8 mouse cellular contexts compared by ENCODE assay signal in the genomic region with DNA sequence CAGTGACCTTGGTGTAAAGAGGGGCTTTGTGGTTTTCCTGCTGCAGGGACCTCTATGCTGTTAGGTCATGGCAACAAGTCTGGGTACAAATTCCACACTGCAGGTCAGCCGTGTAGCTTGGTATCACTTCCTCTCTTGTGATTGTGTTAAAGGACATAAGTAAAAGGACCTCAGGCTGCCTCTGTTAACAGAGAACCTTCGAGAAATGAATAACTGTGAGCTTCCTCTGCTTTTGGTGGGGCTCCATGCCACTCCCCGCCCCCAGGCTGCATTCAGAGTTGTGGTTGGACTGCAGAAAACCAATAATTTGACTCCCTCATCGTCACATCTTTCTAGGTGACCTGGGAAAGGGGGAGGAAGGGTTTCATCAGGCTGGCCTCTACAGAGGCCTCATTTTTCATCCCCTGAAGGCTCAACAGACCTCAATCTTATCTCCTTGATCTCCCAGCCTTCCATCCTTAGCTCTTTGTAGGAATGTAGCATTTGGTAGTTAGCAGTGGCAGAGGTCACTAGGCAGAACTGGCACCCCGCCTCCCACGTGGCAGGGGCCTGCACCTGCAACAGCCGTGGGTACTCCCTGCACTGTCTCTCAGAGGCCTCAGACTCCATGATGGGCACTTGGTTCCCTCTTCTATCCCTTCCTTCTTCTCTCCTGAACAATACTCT. TPM values are rescaled to one million over a fixed set of nuclear protein-coding genes. Genes with fewer than 3 reads are reported as not detected.
DNase-seq lines count a peak whose midpoint lies in the region; ATAC-seq and TF ChIP-seq lines count a peak whose summit lies in the region.

No protein-coding gene starts in this region.

- ATAC-seq in heart, embryonic 13.5 days (ENCODE audit: extremely low read depth, insufficient number of reproducible peaks, low FRiP score, low TSS enrichment), result no peak
- ATAC-seq in embryonic facial prominence, embryonic 15.5 days (ENCODE audit: insufficient number of reproducible peaks, low FRiP score, low TSS enrichment, low read depth), result no peak
- ATAC-seq in lung, embryonic 16.5 days (ENCODE audit: low read depth), result no peak
- ATAC-seq in stomach, embryonic 16.5 days (ENCODE audit: insufficient read depth, low FRiP score), result no peak

- DNase-seq in heart, postnatal 4 days, result no peak
- DNase-seq in kidney, adult 2 months, result peak; percentile 67
- DNase-seq in right cerebral cortex, postnatal 14 days, result no peak
- DNase-seq in cerebellum, postnatal 14 days, result no peak

- H3K9me3 ChIP-seq in heart, embryonic 13.5 days, result no peaks in the 10 kb centered on the region
- H3K9me3 ChIP-seq in embryonic facial prominence, embryonic 15.5 days (replicated peaks), result no peaks in the 10 kb centered on the region
- no peaks in the 10 kb centered on the region for H3K9me3 ChIP-seq in lung, embryonic 16.5 days (ENCODE audit: control insufficient read depth, low read length)
- H3K9me3 ChIP-seq in stomach, embryonic 16.5 days (replicated peaks; ENCODE audit: control insufficient read depth, low read length), result no peaks in the 10 kb centered on the region

- peak overlapping the region; percentile 67 for H3K4me3 ChIP-seq in heart, embryonic 13.5 days
- H3K4me3 ChIP-seq in embryonic facial prominence, embryonic 15.5 days (replicated peaks), result peak overlapping the region; percentile 68
- H3K4me3 ChIP-seq in kidney, adult 2 months (ENCODE audit: insufficient read depth, low read depth, low read length), result peak overlapping the region; percentile 68
- H3K4me3 ChIP-seq in lung, embryonic 16.5 days (ENCODE audit: low read length), result peak overlapping the region; percentile 64
- peak overlapping the region; percentile 76 for H3K4me3 ChIP-seq in stomach, embryonic 16.5 days (replicated peaks; ENCODE audit: low read length)

- no peak overlapping the region for H3K27ac ChIP-seq in heart, embryonic 13.5 days (replicated peaks)
- no peak overlapping the region for H3K27ac ChIP-seq in embryonic facial prominence, embryonic 15.5 days (replicated peaks)
- peak overlapping the region; percentile 84 for H3K27ac ChIP-seq in kidney, adult 2 months (ENCODE audit: insufficient read depth, low read depth, low read length)
- no peak overlapping the region for H3K27ac ChIP-seq in lung, embryonic 16.5 days (ENCODE audit: low read length)
- no peak overlapping the region for H3K27ac ChIP-seq in stomach, embryonic 16.5 days (ENCODE audit: low read length)

- TF ChIP-seq POLR2A in kidney, adult 2 months (IDR thresholded peaks at IDR 0.05; ENCODE audit: low read depth, low read length), result no peak

- WGBS in heart, embryonic 13.5 days, result 64% methylated on average over 7 of the region's 7 CpGs
- 66% methylated on average over 7 of the region's 7 CpGs for WGBS in embryonic facial prominence, embryonic 15.5 days
- 28% methylated on average over 7 of the region's 7 CpGs for WGBS in kidney, adult 2 months
- WGBS in lung, embryonic 16.5 days, result 60% methylated on average over 7 of the region's 7 CpGs
- WGBS in stomach, embryonic 16.5 days, result 57% methylated on average over 7 of the region's 7 CpGs

- H3K4me1 ChIP-seq in heart, embryonic 13.5 days, result peaks cover 29% of the 10 kb centered on the region
- H3K4me1 ChIP-seq in embryonic facial prominence, embryonic 15.5 days, result peaks cover 23% of the 10 kb centered on the region
- H3K4me1 ChIP-seq in kidney, adult 2 months (ENCODE audit: control insufficient read depth, insufficient read depth, low read length), result peaks cover 13% of the 10 kb centered on the region
- peaks cover 10% of the 10 kb centered on the region for H3K4me1 ChIP-seq in lung, embryonic 16.5 days (replicated peaks; ENCODE audit: control insufficient read depth, insufficient read depth, low read length)
- H3K4me1 ChIP-seq in stomach, embryonic 16.5 days (ENCODE audit: control insufficient read depth, insufficient read depth, low read length), result peaks cover 12% of the 10 kb centered on the region

- no peak for TF ChIP-seq CTCF in kidney, adult 2 months (conservative IDR thresholded peaks at IDR 0.05; ENCODE audit: insufficient read depth, insufficient read length, low read depth, low read length)

- peaks cover 24% of the 10 kb centered on the region for H3K36me3 ChIP-seq in heart, embryonic 13.5 days
- H3K36me3 ChIP-seq in embryonic facial prominence, embryonic 15.5 days, result peaks cover 24% of the 10 kb centered on the region
- no peaks in the 10 kb centered on the region for H3K36me3 ChIP-seq in kidney, adult 2 months (ENCODE audit: control insufficient read depth, insufficient read depth, low read length)
- 0 out of 2 replicates have a peak, but pooled peaks cover 1% of the 10 kb centered on the region for H3K36me3 ChIP-seq in lung, embryonic 16.5 days (ENCODE audit: control insufficient read depth, insufficient read depth, low read length)
- H3K36me3 ChIP-seq in stomach, embryonic 16.5 days (ENCODE audit: control insufficient read depth, insufficient read depth, low read length), result no peaks in the 10 kb centered on the region

- H3K27me3 ChIP-seq in heart, embryonic 13.5 days (replicated peaks), result no peaks in the 10 kb centered on the region
- no peaks in the 10 kb centered on the region for H3K27me3 ChIP-seq in embryonic facial prominence, embryonic 15.5 days
- no peaks in the 10 kb centered on the region for H3K27me3 ChIP-seq in kidney, adult 2 months (replicated peaks; ENCODE audit: control insufficient read depth, insufficient read depth, low read length)
- H3K27me3 ChIP-seq in lung, embryonic 16.5 days (ENCODE audit: control insufficient read depth, insufficient read depth, low read depth, low read length), result no peaks in the 10 kb centered on the region
- no peaks in the 10 kb centered on the region for H3K27me3 ChIP-seq in stomach, embryonic 16.5 days (ENCODE audit: control insufficient read depth, insufficient read depth, low read length)

- peak overlapping the region; percentile 90 for H3K9ac ChIP-seq in heart, embryonic 13.5 days
- no peak overlapping the region for H3K9ac ChIP-seq in embryonic facial prominence, embryonic 15.5 days
- H3K9ac ChIP-seq in lung, embryonic 16.5 days (ENCODE audit: low read length), result peak overlapping the region; percentile 76; the same call in 1 of the 2 replicates
- peak overlapping the region; percentile 87 for H3K9ac ChIP-seq in stomach, embryonic 16.5 days (ENCODE audit: low read length)

- H3K4me2 ChIP-seq in heart, embryonic 13.5 days, result peak overlapping the region; percentile 91
- peak overlapping the region; percentile 85 for H3K4me2 ChIP-seq in embryonic facial prominence, embryonic 15.5 days (replicated peaks)
- H3K4me2 ChIP-seq in lung, embryonic 16.5 days (ENCODE audit: low read depth, low read length), result peak overlapping the region; percentile 72
- H3K4me2 ChIP-seq in stomach, embryonic 16.5 days (ENCODE audit: low read depth, low read length), result peak overlapping the region; percentile 85

RNA-seq across cellular contexts. Expression of a gene that starts 1.2 kb away (rescaled TPM):
- 18.8 and 20.1 TPM in 2 replicates for polyA plus RNA-seq in heart, embryonic 13.5 days (2015; fragmentation: Nextera tagmentation; extraction: Ambion mirVana)
- 10 to 100 TPM; 28.9 to 29.1 TPM for total RNA-seq in heart, postnatal 4 days (2021)
- polyA plus RNA-seq in embryonic facial prominence, embryonic 15.5 days (2015; fragmentation: Nextera tagmentation; extraction: Ambion mirVana), result 21.7 and 25.1 TPM in 2 replicates
- polyA plus RNA-seq in kidney, adult 2 months (2012; rRNA removed), result 119 and 142 TPM in 2 replicates
- 20.6 and 22.7 TPM in 2 replicates for polyA plus RNA-seq in lung, embryonic 16.5 days (2015; fragmentation: Nextera tagmentation; extraction: Ambion mirVana)
- 23.7 and 29.3 TPM in 2 replicates for polyA plus RNA-seq in stomach, embryonic 16.5 days (2015; fragmentation: Nextera tagmentation; extraction: Ambion mirVana)

RNA-seq across cellular contexts. Expression of a gene that starts 27.2 kb away (rescaled TPM):
- 20.8 and 25.1 TPM in 2 replicates for polyA plus RNA-seq in heart, embryonic 13.5 days (2015; fragmentation: Nextera tagmentation; extraction: Ambion mirVana)
- 10 to 100 TPM; 41.1 to 44.4 TPM for total RNA-seq in heart, postnatal 4 days (2021)
- polyA plus RNA-seq in embryonic facial prominence, embryonic 15.5 days (2015; fragmentation: Nextera tagmentation; extraction: Ambion mirVana), result 34.7 and 39.1 TPM in 2 replicates
- polyA plus RNA-seq in kidney, adult 2 months (2012; rRNA removed), result 13.0 and 13.8 TPM in 2 replicates
- polyA plus RNA-seq in lung, embryonic 16.5 days (2015; fragmentation: Nextera tagmentation; extraction: Ambion mirVana), result 24.5 and 28.4 TPM in 2 replicates
- 24.2 and 25.0 TPM in 2 replicates for polyA plus RNA-seq in stomach, embryonic 16.5 days (2015; fragmentation: Nextera tagmentation; extraction: Ambion mirVana)

RNA-seq across cellular contexts. Expression of a gene that starts 28.2 kb away (rescaled TPM):
- polyA plus RNA-seq in heart, embryonic 13.5 days (2015; fragmentation: Nextera tagmentation; extraction: Ambion mirVana), result 32.0 and 35.2 TPM in 2 replicates
- 10 to 100 TPM; 32.6 to 42.4 TPM for total RNA-seq in heart, postnatal 4 days (2021)
- 27.9 and 28.0 TPM in 2 replicates for polyA plus RNA-seq in embryonic facial prominence, embryonic 15.5 days (2015; fragmentation: Nextera tagmentation; extraction: Ambion mirVana)
- 48.5 and 51.6 TPM in 2 replicates for polyA plus RNA-seq in kidney, adult 2 months (2012; rRNA removed)
- polyA plus RNA-seq in lung, embryonic 16.5 days (2015; fragmentation: Nextera tagmentation; extraction: Ambion mirVana), result 29.0 and 29.7 TPM in 2 replicates
- polyA plus RNA-seq in stomach, embryonic 16.5 days (2015; fragmentation: Nextera tagmentation; extraction: Ambion mirVana), result 25.7 and 26.4 TPM in 2 replicates

RNA-seq across cellular contexts. Expression of a gene that starts 48.0 kb away (rescaled TPM):
- polyA plus RNA-seq in heart, embryonic 13.5 days (2015; fragmentation: Nextera tagmentation; extraction: Ambion mirVana), result 1.3 and 1.5 TPM in 2 replicates
- 1 to 10 TPM; 6.3 to 7.2 TPM for total RNA-seq in heart, postnatal 4 days (2021)
- polyA plus RNA-seq in embryonic facial prominence, embryonic 15.5 days (2015; fragmentation: Nextera tagmentation; extraction: Ambion mirVana), result 10.3 and 15.2 TPM in 2 replicates
- 4.6 and 5.2 TPM in 2 replicates for polyA plus RNA-seq in kidney, adult 2 months (2012; rRNA removed)
- 6.5 and 8.8 TPM in 2 replicates for polyA plus RNA-seq in lung, embryonic 16.5 days (2015; fragmentation: Nextera tagmentation; extraction: Ambion mirVana)
- polyA plus RNA-seq in stomach, embryonic 16.5 days (2015; fragmentation: Nextera tagmentation; extraction: Ambion mirVana), result 3.6 and 4.8 TPM in 2 replicates

RNA-seq across cellular contexts. Expression of a gene that starts 48.4 kb away (rescaled TPM):
- polyA plus RNA-seq in heart, embryonic 13.5 days (2015; fragmentation: Nextera tagmentation; extraction: Ambion mirVana), result 36.6 and 41.2 TPM in 2 replicates
- 10 to 100 TPM; 23.5 to 34.1 TPM for total RNA-seq in heart, postnatal 4 days (2021)
- polyA plus RNA-seq in embryonic facial prominence, embryonic 15.5 days (2015; fragmentation: Nextera tagmentation; extraction: Ambion mirVana), result 52.3 and 59.1 TPM in 2 replicates
- 12.9 TPM in 2 replicates for polyA plus RNA-seq in kidney, adult 2 months (2012; rRNA removed)
- polyA plus RNA-seq in lung, embryonic 16.5 days (2015; fragmentation: Nextera tagmentation; extraction: Ambion mirVana), result 61.0 TPM in 2 replicates
- 72.3 and 72.8 TPM in 2 replicates for polyA plus RNA-seq in stomach, embryonic 16.5 days (2015; fragmentation: Nextera tagmentation; extraction: Ambion mirVana)
